Mouse (Mus musculus) kidney, adult 2 months (tissue): ENCODE data around the gene Lrrc39. TPM values are rescaled to one million over a fixed set of nuclear protein-coding genes. Genes with fewer than 3 reads are reported as not detected.

Source experiments
- DNase-seq: peaks from one replicate; pipeline ENCODE4 v3.0.0; 2021
- H3K27ac ChIP-seq: fragments of 200-500 bp; 2 replicates; pipeline ENCODE4 v1.5.1; 2012; ENCODE audit warnings: low read depth, low read length, control low read depth, inconsistent platforms; ENCODE audit not compliant: insufficient read depth
- H3K27me3 ChIP-seq: fragments of 200-500 bp; replicated peaks from 2 replicates; pipeline ENCODE4 v1.6.1; 2012; ENCODE audit warnings: mild to moderate bottlenecking, moderate library complexity, low read length, inconsistent platforms; ENCODE audit not compliant: control insufficient read depth, insufficient read depth
- H3K36me3 ChIP-seq: fragments of 200-500 bp; 2 replicates; pipeline ENCODE4 v1.6.1; 2012; ENCODE audit warnings: mild to moderate bottlenecking, moderate library complexity, low read length, inconsistent platforms; ENCODE audit not compliant: control insufficient read depth, insufficient read depth
- H3K4me1 ChIP-seq: fragments of 200-500 bp; 2 replicates; pipeline ENCODE4 v1.6.1; 2011; ENCODE audit warnings: low read length; ENCODE audit not compliant: control insufficient read depth, insufficient read depth
- H3K4me3 ChIP-seq: fragments of 200-500 bp; 2 replicates; pipeline ENCODE4 v1.5.1; 2011; ENCODE audit warnings: mild to moderate bottlenecking, low read depth, low read length, control low read depth; ENCODE audit not compliant: insufficient read depth
- CTCF ChIP-seq: fragments of 200-500 bp; conservative IDR thresholded peaks from 2 replicates; pipeline ENCODE4 v1.5.1; 2011; ENCODE audit warnings: low read depth, mild to moderate bottlenecking, control low read depth, low read length, moderate library complexity, mixed read lengths; ENCODE audit not compliant: insufficient read depth, insufficient read length
- POLR2A ChIP-seq: fragments of 200-500 bp; IDR thresholded peaks from one replicate; pipeline ENCODE4 v1.6.1; 2011; ENCODE audit warnings: low read depth, low read length, control low read depth
- WGBS: fragments of 180-500 bp; shearing (Covaris S2); methylation state at CpG from one replicate; pipeline ENCODE4 v1.1.7; 2018; 5-methylcytosine and 5-hydroxymethylcytosine counted together
- polyA plus RNA-seq: library from polyadenylated mRNA; depleted of rRNA; stranded (reverse); fragments of >200 nt; gene quantifications from 2 replicates; pipeline ENCODE4 v1.2.3, GENCODE M21; 2012; rRNA removed

Gene Lrrc39
- polyA plus RNA-seq = 0.33 and 0.81 TPM in 2 replicates

- Histone ChIP-seq H3K27me3 (no peaks in the 10 kb centered on the region), H3K4me1 (no peaks in the 10 kb centered on the region), H3K27ac (no peak within 1 kb of the TSS), H3K4me3 (no peak within 1 kb of the TSS), H3K36me3 (no peaks in the 10 kb centered on the region)
- TF ChIP-seq CTCF (no peak), POLR2A (no peak)
- WGBS = 47% methylated on average over 7 of the region's 7 CpGs
- DNase-seq = no peak
Measured at GRCm38 (mm10) chr3:116562408-116563094, at the start of gene Lrrc39. Gene Lrrc39, plus strand, starts transcription at chr3:116562973.

- WGBS = 69% methylated on average over 12 of the region's 12 CpGs
Measured at GRCm38 (mm10) chr3:116520141-116520761, 42.5 kb upstream of the Lrrc39 start.

GRCm38 (mm10) chr3:116529741-116530140, 33.0 kb upstream of the Lrrc39 start:
- Histone ChIP-seq H3K4me3 (no peak overlapping the region), H3K36me3 (no peaks in the 10 kb centered on the region), H3K4me1 (0 out of 2 replicates have a peak, but pooled peaks cover 3% of the 10 kb centered on the region), H3K27ac (no peak overlapping the region), H3K27me3 (no peaks in the 10 kb centered on the region)
- 42% methylated on average over 5 of the region's 5 CpGs for WGBS
- no peak for TF ChIP-seq POLR2A
- no peak for TF ChIP-seq CTCF
- DNase-seq = no peak

More at GRCm38 (mm10) chr3:116520141-116520761, 42.5 kb upstream of the Lrrc39 start:
- Histone ChIP-seq H3K36me3 (no peaks in the 10 kb centered on the region), H3K27me3 (no peaks in the 10 kb centered on the region), H3K4me3 (no peak overlapping the region), H3K27ac (no peak overlapping the region), H3K4me1 (no peaks in the 10 kb centered on the region)
- DNase-seq = no peak
- no peak for TF ChIP-seq CTCF
- TF ChIP-seq POLR2A = no peak

GRCm38 (mm10) chr3:116530826-116531225, 31.9 kb upstream of the Lrrc39 start:
- Histone ChIP-seq H3K27ac (no peak overlapping the region), H3K4me3 (no peak overlapping the region), H3K4me1 (0 out of 2 replicates have a peak, but pooled peaks cover 3% of the 10 kb centered on the region), H3K36me3 (no peaks in the 10 kb centered on the region; the same call in 1 of the 2 replicates), H3K27me3 (no peaks in the 10 kb centered on the region)
- peak; percentile 33 for DNase-seq
- 50% methylated on average over 4 of the region's 4 CpGs for WGBS
- no peak for TF ChIP-seq CTCF
- TF ChIP-seq POLR2A = no peak

GRCm38 (mm10) chr3:116536428-116537199, 26.2 kb upstream of the Lrrc39 start:
- Histone ChIP-seq H3K27ac (no peak overlapping the region), H3K27me3 (no peaks in the 10 kb centered on the region), H3K4me3 (no peak overlapping the region), H3K36me3 (peaks cover 2% of the 10 kb centered on the region; the same call in 1 of the 2 replicates), H3K4me1 (no peaks in the 10 kb centered on the region)
- 58% methylated on average over 16 of the region's 16 CpGs for WGBS
- DNase-seq = no peak
- TF ChIP-seq CTCF (no peak), POLR2A (no peak)

- Histone ChIP-seq H3K4me3 (no peak overlapping the region), H3K36me3 (peaks cover 2% of the 10 kb centered on the region; the same call in 1 of the 2 replicates), H3K4me1 (no peaks in the 10 kb centered on the region), H3K27me3 (no peaks in the 10 kb centered on the region), H3K27ac (no peak overlapping the region)
- no peak for TF ChIP-seq CTCF
- TF ChIP-seq POLR2A = no peak
- no peak for DNase-seq
- WGBS = 60% methylated on average over 6 of the region's 6 CpGs
Measured at GRCm38 (mm10) chr3:116537200-116537573, 25.6 kb upstream of the Lrrc39 start.

- no peak for TF ChIP-seq CTCF
- TF ChIP-seq POLR2A = no peak
- H3K4me1 ChIP-seq = no peaks in the 10 kb centered on the region
- DNase-seq = no peak
- peaks cover 4% of the 10 kb centered on the region; the same call in 1 of the 2 replicates for H3K36me3 ChIP-seq
- H3K27me3 ChIP-seq = no peaks in the 10 kb centered on the region
- H3K4me3 ChIP-seq = no peak overlapping the region
- WGBS = 32% methylated on average over 2 of the region's 2 CpGs
- no peak overlapping the region for H3K27ac ChIP-seq
Measured at GRCm38 (mm10) chr3:116542070-116542469, 20.7 kb upstream of the Lrrc39 start.
